Mouse (Mus musculus) E14TG2a.4 (cell line): ENCODE measurements at regions not wholly inside any gene's neighbourhood (a gene's known extent, or its start where the extent isn't known, plus 50 kb on each side); places are given as distances from the start of the nearest gene placed in this dataset.

Experiments used
- CTCF ChIP-seq: conservative IDR thresholded peaks from 2 replicates; pipeline ENCODE4 v1.5.1; 2014; ENCODE audit warnings: low read length
- POU5F1 ChIP-seq: IDR thresholded peaks from 2 replicates; pipeline ENCODE4 v1.6.1; 2014; ENCODE audit warnings: low read length, borderline replicate concordance

DNA sequence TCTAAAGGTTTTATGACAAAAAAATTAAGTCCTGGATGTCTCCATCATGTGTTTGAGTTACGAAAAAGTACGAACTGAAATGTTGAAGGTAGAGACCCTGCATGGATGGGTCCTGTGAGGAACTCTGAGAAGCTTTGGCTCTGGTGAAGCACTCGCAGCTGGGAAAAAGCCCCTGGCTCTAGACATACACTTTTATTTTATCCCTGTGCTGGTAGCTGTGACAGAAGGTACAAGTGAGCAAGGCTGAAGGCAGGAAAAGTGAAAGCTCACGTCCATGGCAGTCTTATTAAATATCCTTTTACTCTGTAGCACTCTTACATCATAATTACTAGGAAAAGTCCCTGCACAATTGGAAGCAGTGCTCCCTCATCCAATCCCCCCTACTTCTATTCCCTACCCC lies 336.4 kb upstream of the Tmem161b start:
- TF ChIP-seq CTCF = no peak
- TF ChIP-seq POU5F1 = no peak
